Mouse (Mus musculus) thymus, postnatal 36 days (tissue): ENCODE measurements around the gene Gm16440.
"Not testable (repeated sequence)": the region's sequence is repeated elsewhere in the genome, so short reads cannot be mapped to it uniquely, and the experiment has no call there.

Source experiments
- DNase-seq, 2 experiments: peaks; one replicate each; pipeline ENCODE4 v3.0.0; 2022; ENCODE audit warnings: mixed read lengths in 2 of 2

Gm16440 gene

GRCm38 (mm10) chr14:6390219-6390618, at the start of gene Gm16440:
Gm16440 (minus strand) TSS chr14:6390319.
- DNase-seq, result not testable (repeated sequence)

- peak; percentile 3 to 8 for DNase-seq
Measured at GRCm38 (mm10) chr14:6426766-6427165, 36.6 kb upstream of the Gm16440 start.

DNA sequence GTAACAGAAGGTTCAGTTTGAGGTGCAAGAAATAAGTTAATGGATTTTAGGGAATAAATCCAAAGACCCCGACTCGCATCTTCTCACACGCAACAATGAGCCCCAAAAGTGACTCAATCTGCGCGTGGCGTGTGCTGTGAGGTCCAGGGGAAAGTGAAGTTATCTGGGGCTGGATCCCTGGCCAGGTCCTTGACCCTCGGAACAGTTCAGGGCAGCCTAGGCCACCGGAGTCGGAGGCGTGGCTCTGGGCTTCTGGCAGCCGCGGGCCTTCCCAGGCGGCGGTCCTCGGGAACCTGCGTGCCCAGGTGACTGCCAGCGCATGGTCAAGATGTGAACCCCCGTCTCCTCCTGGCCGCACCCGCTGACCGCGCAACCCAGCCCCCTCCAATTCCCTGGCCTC, 36.2 kb upstream of the Gm16440 start:
- DNase-seq, result not testable (repeated sequence)

GRCm38 (mm10) chr14:6412382-6412781, 22.3 kb upstream of the Gm16440 start, which contains the start of gene Gm3591:
Gm3591 (minus strand) TSS chr14:6412482.
- not testable (repeated sequence) for DNase-seq

GRCm38 (mm10) chr14:6343578-6343977, 46.5 kb downstream of the Gm16440 start, which contains the start of gene Gm3618:
Gm3618 (minus strand) TSS chr14:6343678.
- not testable (repeated sequence) for DNase-seq
